Mouse (Mus musculus) gastrocnemius, postnatal 14 days (tissue): Measurements from ENCODE around the gene Gnaq. TPM values are rescaled to one million over a fixed set of nuclear protein-coding genes. Genes with fewer than 3 reads are reported as not detected.

Experiments used
- DNase-seq: peaks from one replicate; pipeline ENCODE4 v3.0.0; 2021; ENCODE audit warnings: mixed read lengths
- intact Hi-C: fragments of 180-260 bp; cut with DNase I; formaldehyde crosslinking; loops from one replicate; pipeline ENCODE4 v1.15.1; 2025; ENCODE audit warnings: low total_unique reads
- total RNA-seq, 2 experiments: library from RNA; stranded (reverse); gene quantifications; 2 replicates each; pipeline ENCODE4 v1.2.3; 2021

Gnaq gene
- total RNA-seq, 2 experiments from 2014 or later = 15.8 to 20.3 TPM

- no peak for DNase-seq
- intact Hi-C loops = no loop called here
These were observed 205.4 kb downstream of the Gnaq start for GRCm38 (mm10) chr19:16337866-16338530.

- intact Hi-C loops = no loop called here
- DNase-seq = no peak
These were observed 207.4 kb downstream of the Gnaq start for GRCm38 (mm10) chr19:16339954-16340586.

GRCm38 (mm10) chr19:16342702-16343101, 210.1 kb downstream of the Gnaq start:
- no peak for DNase-seq
- intact Hi-C loops = no loop called here

GRCm38 (mm10) chr19:16345516-16345915, 212.9 kb downstream of the Gnaq start:
- intact Hi-C loops = no loop called here

GRCm38 (mm10) chr19:16347037-16347436, 214.4 kb downstream of the Gnaq start:
- intact Hi-C loops = no loop called here
- no peak for DNase-seq

More at GRCm38 (mm10) chr19:16345516-16345915, 212.9 kb downstream of the Gnaq start:
- no peak for DNase-seq

- intact Hi-C loops = no loop called here
- DNase-seq = no peak
These were observed 221.1 kb downstream of the Gnaq start for GRCm38 (mm10) chr19:16353701-16354136.

- no peak for DNase-seq
- intact Hi-C loops = loop anchor here (5.0 kb wide), 1 partner anchor 239 kb away; no protein-coding TSS in a partner anchor
These were observed 225.5 kb downstream of the Gnaq start for GRCm38 (mm10) chr19:16358148-16358547.

- intact Hi-C loops = loop anchor here (5.0 kb wide), 1 partner anchor 238 kb away; no protein-coding TSS in a partner anchor
- DNase-seq = peak; percentile 35
These were observed 226.3 kb downstream of the Gnaq start for GRCm38 (mm10) chr19:16358905-16359304.

- intact Hi-C loops = no loop called here
- DNase-seq = no peak
These were observed 233.9 kb downstream of the Gnaq start for GRCm38 (mm10) chr19:16366465-16367063.

GRCm38 (mm10) chr19:16367218-16367617, 234.6 kb downstream of the Gnaq start:
- intact Hi-C loops = no loop called here
- peak; percentile 19 for DNase-seq

GRCm38 (mm10) chr19:16371680-16372079, 239.0 kb downstream of the Gnaq start:
- DNase-seq = no peak
- intact Hi-C loops = no loop called here

GRCm38 (mm10) chr19:16372752-16373486, 240.3 kb downstream of the Gnaq start:
- DNase-seq = no peak
- intact Hi-C loops = no loop called here

GRCm38 (mm10) chr19:16375881-16376280, 243.2 kb downstream of the Gnaq start:
- intact Hi-C loops = no loop called here
- DNase-seq = no peak

GRCm38 (mm10) chr19:16378565-16378964, 245.9 kb downstream of the Gnaq start:
- intact Hi-C loops = no loop called here
- DNase-seq = no peak

- DNase-seq = no peak
- intact Hi-C loops = no loop called here
These were observed 247.1 kb downstream of the Gnaq start for GRCm38 (mm10) chr19:16379687-16380086.

GRCm38 (mm10) chr19:16382392-16382791, 249.8 kb downstream of the Gnaq start:
- intact Hi-C loops = no loop called here
- DNase-seq = no peak

- no peak for DNase-seq
- intact Hi-C loops = no loop called here
These were observed 250.5 kb downstream of the Gnaq start for GRCm38 (mm10) chr19:16383127-16383526.

GRCm38 (mm10) chr19:16384094-16384493, 251.5 kb downstream of the Gnaq start:
- no peak for DNase-seq
- intact Hi-C loops = no loop called here

GRCm38 (mm10) chr19:16384957-16385356, 252.3 kb downstream of the Gnaq start:
- DNase-seq = no peak
- intact Hi-C loops = no loop called here

GRCm38 (mm10) chr19:16386514-16386913, 253.9 kb downstream of the Gnaq start:
- intact Hi-C loops = no loop called here
- no peak for DNase-seq
